Mouse (Mus musculus) heart, embryonic 16.5 days (tissue): ENCODE measurements around the gene Srsf3. TPM values are rescaled to one million over a fixed set of nuclear protein-coding genes. Genes with fewer than 3 reads are reported as not detected.

Source experiments
- ATAC-seq: fragments of 200-750 bp; cut with Nextera tagmentation; replicated peaks from 2 replicates; pipeline ENCODE4 v1.8.0; 2017; ENCODE audit warnings: moderate number of reproducible peaks; ENCODE audit not compliant: insufficient read depth, low FRiP score; ENCODE audit errors: extremely low read depth
- H3K27ac ChIP-seq: fragments of 300-500 bp; sonication (generic); 2 replicates; pipeline ENCODE4 v1.5.1; 2014; ENCODE audit warnings: mild to moderate bottlenecking, low read length, control low read depth, moderate library complexity
- H3K27me3 ChIP-seq: fragments of 300-500 bp; sonication (generic); 2 replicates; pipeline ENCODE4 v1.6.1; 2014; ENCODE audit warnings: low read length, mixed read lengths; ENCODE audit not compliant: control insufficient read depth, insufficient read depth
- H3K36me3 ChIP-seq: fragments of 300-500 bp; sonication (generic); 2 replicates; pipeline ENCODE4 v1.6.1; 2014; ENCODE audit not compliant: control insufficient read depth, insufficient read depth
- H3K4me1 ChIP-seq: fragments of 300-500 bp; sonication (generic); 2 replicates; pipeline ENCODE4 v1.6.1; 2014; ENCODE audit warnings: low read length, mixed read lengths; ENCODE audit not compliant: control insufficient read depth, insufficient read depth
- H3K4me2 ChIP-seq: fragments of 300-500 bp; sonication (generic); 2 replicates; pipeline ENCODE4 v1.6.1; 2014; ENCODE audit warnings: low read depth, mild to moderate bottlenecking, control low read depth, low read length
- H3K4me3 ChIP-seq: fragments of 300-500 bp; sonication (generic); 2 replicates; pipeline ENCODE4 v1.5.1; 2014; ENCODE audit warnings: mild to moderate bottlenecking, control low read depth, low read length
- H3K9ac ChIP-seq: fragments of 300-500 bp; sonication (generic); 2 replicates; pipeline ENCODE4 v1.6.1; 2014; ENCODE audit warnings: low read length, control low read depth
- H3K9me3 ChIP-seq: fragments of 300-500 bp; sonication (generic); replicated peaks from 2 replicates; pipeline ENCODE4 v1.6.1; 2016; ENCODE audit warnings: low read length; ENCODE audit not compliant: control insufficient read depth
- WGBS: fragments of 180-500 bp; shearing (Covaris S2); extraction: QIAGEN DNeasy Blood & Tissue Kit; methylation state at CpG from one replicate; pipeline ENCODE4 v1.1.7; 2014; 5-methylcytosine and 5-hydroxymethylcytosine counted together
- polyA plus RNA-seq: library from polyadenylated mRNA; unstranded; fragments of >200 nt; fragmentation: Nextera tagmentation; extraction: Ambion mirVana; gene quantifications from 2 replicates; pipeline ENCODE4 v1.2.1, GENCODE M21; 2015

Srsf3 gene
- 323 and 367 TPM in 2 replicates for polyA plus RNA-seq

- H3K9ac ChIP-seq = peak within 1 kb of the TSS; percentile 99
- peak within 1 kb of the TSS; percentile 83 for H3K4me3 ChIP-seq
- no peaks in the 10 kb centered on the region for H3K9me3 ChIP-seq
- peak; percentile 99 for ATAC-seq
- no peaks in the 10 kb centered on the region for H3K27me3 ChIP-seq
- peaks cover 13% of the 10 kb centered on the region for H3K36me3 ChIP-seq
- peaks cover 20% of the 10 kb centered on the region for H3K4me1 ChIP-seq
- peak within 1 kb of the TSS; percentile 98 for H3K4me2 ChIP-seq
- under 1% methylated on average over 77 of the region's 77 CpGs for WGBS
- peak within 1 kb of the TSS; percentile 98 for H3K27ac ChIP-seq
These were observed at the start of gene Srsf3 for GRCm38 (mm10) chr17:29032274-29033069. Gene Srsf3, plus strand, starts transcription at chr17:29032628.

- ATAC-seq = no peak
These were observed 47.6 kb upstream of the Srsf3 start for GRCm38 (mm10) chr17:28984724-28985420.

GRCm38 (mm10) chr17:28986833-28987232 lies 45.6 kb upstream of the Srsf3 start:
- Histone ChIP-seq H3K4me2 (no peak overlapping the region), H3K27me3 (no peaks in the 10 kb centered on the region), H3K4me3 (no peak overlapping the region), H3K9ac (no peak overlapping the region), H3K4me1 (peaks cover 7% of the 10 kb centered on the region), H3K27ac (no peak overlapping the region), H3K36me3 (peaks cover 45% of the 10 kb centered on the region), H3K9me3 (no peaks in the 10 kb centered on the region)
- no peak for ATAC-seq

More at GRCm38 (mm10) chr17:28984724-28985420, 47.6 kb upstream of the Srsf3 start:
- H3K4me3 ChIP-seq = no peak overlapping the region
- no peak overlapping the region for H3K9ac ChIP-seq
- H3K9me3 ChIP-seq = no peaks in the 10 kb centered on the region
- H3K36me3 ChIP-seq = peaks cover 49% of the 10 kb centered on the region
- no peak overlapping the region for H3K4me2 ChIP-seq
- H3K27me3 ChIP-seq = no peaks in the 10 kb centered on the region
- H3K4me1 ChIP-seq = no peaks in the 10 kb centered on the region
- WGBS = 76% methylated on average over 1 of the region's 1 CpGs
- no peak overlapping the region for H3K27ac ChIP-seq

GRCm38 (mm10) chr17:28987713-28988112 lies 44.7 kb upstream of the Srsf3 start:
- ATAC-seq = no peak
- H3K9me3 ChIP-seq = no peaks in the 10 kb centered on the region
- H3K27me3 ChIP-seq = no peaks in the 10 kb centered on the region
- H3K4me3 ChIP-seq = no peak overlapping the region
- peaks cover 42% of the 10 kb centered on the region for H3K36me3 ChIP-seq
- H3K4me2 ChIP-seq = no peak overlapping the region
- peaks cover 10% of the 10 kb centered on the region for H3K4me1 ChIP-seq
- H3K27ac ChIP-seq = no peak overlapping the region
- H3K9ac ChIP-seq = no peak overlapping the region
- WGBS = 64% methylated on average over 4 of the region's 4 CpGs

- no peak overlapping the region for H3K27ac ChIP-seq
These were observed 44.1 kb upstream of the Srsf3 start for GRCm38 (mm10) chr17:28988291-28988690.

GRCm38 (mm10) chr17:28988996-28989395 lies 43.4 kb upstream of the Srsf3 start:
- Histone ChIP-seq H3K27me3 (no peaks in the 10 kb centered on the region), H3K36me3 (peaks cover 37% of the 10 kb centered on the region), H3K4me2 (no peak overlapping the region), H3K9ac (no peak overlapping the region), H3K4me3 (no peak overlapping the region), H3K4me1 (peaks cover 10% of the 10 kb centered on the region), H3K27ac (no peak overlapping the region), H3K9me3 (no peaks in the 10 kb centered on the region)
- WGBS = 80% methylated on average over 3 of the region's 3 CpGs
- ATAC-seq = no peak

More at GRCm38 (mm10) chr17:28988291-28988690, 44.1 kb upstream of the Srsf3 start:
- Histone ChIP-seq H3K9me3 (no peaks in the 10 kb centered on the region), H3K9ac (no peak overlapping the region), H3K4me1 (peaks cover 10% of the 10 kb centered on the region), H3K36me3 (peaks cover 42% of the 10 kb centered on the region), H3K4me2 (no peak overlapping the region), H3K27me3 (no peaks in the 10 kb centered on the region), H3K4me3 (no peak overlapping the region)
- ATAC-seq = no peak
- WGBS = 87% methylated on average over 4 of the region's 4 CpGs

- no peaks in the 10 kb centered on the region for H3K9me3 ChIP-seq
- WGBS = 42% methylated on average over 4 of the region's 4 CpGs
- no peak overlapping the region for H3K4me3 ChIP-seq
- H3K27ac ChIP-seq = no peak overlapping the region
- ATAC-seq = no peak
- no peak overlapping the region for H3K4me2 ChIP-seq
- H3K4me1 ChIP-seq = peaks cover 10% of the 10 kb centered on the region
- peaks cover 40% of the 10 kb centered on the region for H3K36me3 ChIP-seq
- no peak overlapping the region for H3K9ac ChIP-seq
- H3K27me3 ChIP-seq = no peaks in the 10 kb centered on the region
These were observed 42.4 kb upstream of the Srsf3 start for GRCm38 (mm10) chr17:28990060-28990459.

GRCm38 (mm10) chr17:28991286-28991685 lies 41.1 kb upstream of the Srsf3 start:
- Histone ChIP-seq H3K27ac (no peak overlapping the region), H3K36me3 (peaks cover 39% of the 10 kb centered on the region), H3K4me3 (no peak overlapping the region), H3K4me2 (no peak overlapping the region), H3K4me1 (peaks cover 10% of the 10 kb centered on the region), H3K9me3 (no peaks in the 10 kb centered on the region), H3K9ac (no peak overlapping the region), H3K27me3 (no peaks in the 10 kb centered on the region)
- ATAC-seq = no peak
- 62% methylated on average over 9 of the region's 9 CpGs for WGBS

- Histone ChIP-seq H3K4me1 (peaks cover 10% of the 10 kb centered on the region), H3K4me2 (no peak overlapping the region), H3K27ac (0 out of 2 replicates have a peak overlapping the region, but pooled peaks have one; percentile 24), H3K36me3 (peaks cover 31% of the 10 kb centered on the region), H3K9ac (peak overlapping the region; percentile 22; the same call in 1 of the 2 replicates), H3K4me3 (no peak overlapping the region), H3K27me3 (no peaks in the 10 kb centered on the region), H3K9me3 (no peaks in the 10 kb centered on the region)
- no peak for ATAC-seq
- 38% methylated on average over 7 of the region's 7 CpGs for WGBS
These were observed 40.3 kb upstream of the Srsf3 start for GRCm38 (mm10) chr17:28992105-28992504.
